Mouse (Mus musculus): ENCODE measurements around the gene Arl2bp. TPM values are rescaled to one million over a fixed set of nuclear protein-coding genes. Genes with fewer than 3 reads are reported as not detected.

Gene Arl2bp
- polyA plus RNA-seq (2015; fragmentation: Nextera tagmentation; extraction: Ambion mirVana): 112 and 113 TPM in 2 replicates

- peak; percentile 99 for ATAC-seq (ENCODE audit: insufficient read depth, low FRiP score)
- Histone ChIP-seq H3K4me2 (ENCODE audit: low read depth, low read length) (peak within 1 kb of the TSS; percentile 81), H3K4me3 (replicated peaks; ENCODE audit: low read length) (peak within 1 kb of the TSS; percentile 95), H3K4me1 (ENCODE audit: control insufficient read depth, insufficient read depth, low read length) (peaks cover 9% of the 10 kb centered on the region), H3K27me3 (ENCODE audit: control insufficient read depth, insufficient read depth, low read length) (no peaks in the 10 kb centered on the region), H3K27ac (ENCODE audit: low read length) (peak within 1 kb of the TSS; percentile 91), H3K9ac (ENCODE audit: low read length) (peak within 1 kb of the TSS; percentile 96), H3K36me3 (ENCODE audit: control insufficient read depth, insufficient read depth, low read length) (peaks cover 5% of the 10 kb centered on the region; the same call in 1 of the 2 replicates), H3K9me3 (replicated peaks; ENCODE audit: control insufficient read depth, low read length) (no peaks in the 10 kb centered on the region)
- under 1% methylated on average over 74 of the region's 74 CpGs for WGBS
These were observed at the start of gene Arl2bp for GRCm38 (mm10) chr8:94666456-94667308. Arl2bp (plus strand) TSS chr8:94666600.

GRCm38 (mm10) chr8:94624885-94625284 is 41.5 kb upstream of the Arl2bp start:
- Histone ChIP-seq H3K36me3 (ENCODE audit: control insufficient read depth, insufficient read depth, low read length) (peaks cover 2% of the 10 kb centered on the region; the same call in 1 of the 2 replicates), H3K4me3 (replicated peaks; ENCODE audit: low read length) (no peak overlapping the region), H3K27me3 (ENCODE audit: control insufficient read depth, insufficient read depth, low read length) (no peaks in the 10 kb centered on the region), H3K9me3 (replicated peaks; ENCODE audit: control insufficient read depth, low read length) (no peaks in the 10 kb centered on the region), H3K4me2 (ENCODE audit: low read depth, low read length) (no peak overlapping the region), H3K4me1 (ENCODE audit: control insufficient read depth, insufficient read depth, low read length) (no peaks in the 10 kb centered on the region), H3K27ac (ENCODE audit: low read length) (no peak overlapping the region), H3K9ac (ENCODE audit: low read length) (no peak overlapping the region)
- WGBS: 96% methylated on average over 1 of the region's 1 CpGs
- ATAC-seq (ENCODE audit: insufficient read depth, low FRiP score): no peak

GRCm38 (mm10) chr8:94633564-94634194 is 32.7 kb upstream of the Arl2bp start:
- no peak for ATAC-seq (ENCODE audit: insufficient read depth, low FRiP score)
- Histone ChIP-seq H3K4me2 (ENCODE audit: low read depth, low read length) (no peak overlapping the region), H3K4me1 (ENCODE audit: control insufficient read depth, insufficient read depth, low read length) (no peaks in the 10 kb centered on the region), H3K4me3 (replicated peaks; ENCODE audit: low read length) (no peak overlapping the region), H3K27me3 (ENCODE audit: control insufficient read depth, insufficient read depth, low read length) (no peaks in the 10 kb centered on the region), H3K27ac (ENCODE audit: low read length) (no peak overlapping the region), H3K9ac (ENCODE audit: low read length) (no peak overlapping the region), H3K36me3 (ENCODE audit: control insufficient read depth, insufficient read depth, low read length) (peaks cover 28% of the 10 kb centered on the region), H3K9me3 (replicated peaks; ENCODE audit: control insufficient read depth, low read length) (no peaks in the 10 kb centered on the region)
- 75% methylated on average over 2 of the region's 2 CpGs for WGBS

- Histone ChIP-seq H3K27me3 (ENCODE audit: control insufficient read depth, insufficient read depth, low read length) (no peaks in the 10 kb centered on the region), H3K36me3 (ENCODE audit: control insufficient read depth, insufficient read depth, low read length) (peaks cover 28% of the 10 kb centered on the region), H3K4me3 (replicated peaks; ENCODE audit: low read length) (no peak overlapping the region), H3K4me2 (ENCODE audit: low read depth, low read length) (no peak overlapping the region), H3K27ac (ENCODE audit: low read length) (no peak overlapping the region), H3K9me3 (replicated peaks; ENCODE audit: control insufficient read depth, low read length) (no peaks in the 10 kb centered on the region), H3K4me1 (ENCODE audit: control insufficient read depth, insufficient read depth, low read length) (no peaks in the 10 kb centered on the region), H3K9ac (ENCODE audit: low read length) (no peak overlapping the region)
- no peak for ATAC-seq (ENCODE audit: insufficient read depth, low FRiP score)
These were observed 32.2 kb upstream of the Arl2bp start for GRCm38 (mm10) chr8:94634211-94634610.

GRCm38 (mm10) chr8:94641183-94641582 is 25.2 kb upstream of the Arl2bp start:
- 95% methylated on average over 2 of the region's 2 CpGs for WGBS
- no peak for ATAC-seq (ENCODE audit: insufficient read depth, low FRiP score)
- Histone ChIP-seq H3K27me3 (ENCODE audit: control insufficient read depth, insufficient read depth, low read length) (no peaks in the 10 kb centered on the region), H3K4me2 (ENCODE audit: low read depth, low read length) (no peak overlapping the region), H3K9me3 (replicated peaks; ENCODE audit: control insufficient read depth, low read length) (no peaks in the 10 kb centered on the region), H3K4me1 (ENCODE audit: control insufficient read depth, insufficient read depth, low read length) (no peaks in the 10 kb centered on the region), H3K27ac (ENCODE audit: low read length) (no peak overlapping the region), H3K9ac (ENCODE audit: low read length) (no peak overlapping the region), H3K4me3 (replicated peaks; ENCODE audit: low read length) (no peak overlapping the region), H3K36me3 (ENCODE audit: control insufficient read depth, insufficient read depth, low read length) (peaks cover 24% of the 10 kb centered on the region)

- no peak for ATAC-seq (ENCODE audit: insufficient read depth, low FRiP score)
- H3K27ac ChIP-seq (ENCODE audit: low read length): no peak overlapping the region
- WGBS: 89% methylated on average over 3 of the region's 3 CpGs
- no peaks in the 10 kb centered on the region for H3K27me3 ChIP-seq (ENCODE audit: control insufficient read depth, insufficient read depth, low read length)
- no peaks in the 10 kb centered on the region for H3K9me3 ChIP-seq (replicated peaks; ENCODE audit: control insufficient read depth, low read length)
- H3K4me2 ChIP-seq (ENCODE audit: low read depth, low read length): no peak overlapping the region
- no peaks in the 10 kb centered on the region for H3K4me1 ChIP-seq (ENCODE audit: control insufficient read depth, insufficient read depth, low read length)
- H3K36me3 ChIP-seq (ENCODE audit: control insufficient read depth, insufficient read depth, low read length): peaks cover 29% of the 10 kb centered on the region
- no peak overlapping the region for H3K9ac ChIP-seq (ENCODE audit: low read length)
- H3K4me3 ChIP-seq (replicated peaks; ENCODE audit: low read length): no peak overlapping the region
These were observed 24.5 kb upstream of the Arl2bp start for GRCm38 (mm10) chr8:94641938-94642337.

GRCm38 (mm10) chr8:94645202-94645601 is 21.2 kb upstream of the Arl2bp start:
- no peak overlapping the region for H3K4me3 ChIP-seq (replicated peaks; ENCODE audit: low read length)
- H3K4me1 ChIP-seq (ENCODE audit: control insufficient read depth, insufficient read depth, low read length): no peaks in the 10 kb centered on the region
- H3K27ac ChIP-seq (ENCODE audit: low read length): no peak overlapping the region
- H3K4me2 ChIP-seq (ENCODE audit: low read depth, low read length): no peak overlapping the region
- no peaks in the 10 kb centered on the region for H3K9me3 ChIP-seq (replicated peaks; ENCODE audit: control insufficient read depth, low read length)
- ATAC-seq (ENCODE audit: insufficient read depth, low FRiP score): no peak
- 47% methylated on average over 1 of the region's 1 CpGs for WGBS
- no peak overlapping the region for H3K9ac ChIP-seq (ENCODE audit: low read length)
- H3K36me3 ChIP-seq (ENCODE audit: control insufficient read depth, insufficient read depth, low read length): peaks cover 18% of the 10 kb centered on the region; the same call in 1 of the 2 replicates
- no peaks in the 10 kb centered on the region for H3K27me3 ChIP-seq (ENCODE audit: control insufficient read depth, insufficient read depth, low read length)

GRCm38 (mm10) chr8:94646165-94646564 is 20.2 kb upstream of the Arl2bp start:
- no peak for ATAC-seq (ENCODE audit: insufficient read depth, low FRiP score)
- no peaks in the 10 kb centered on the region for H3K27me3 ChIP-seq (ENCODE audit: control insufficient read depth, insufficient read depth, low read length)
- H3K4me3 ChIP-seq (replicated peaks; ENCODE audit: low read length): no peak overlapping the region
- no peak overlapping the region for H3K4me2 ChIP-seq (ENCODE audit: low read depth, low read length)
- H3K36me3 ChIP-seq (ENCODE audit: control insufficient read depth, insufficient read depth, low read length): peaks cover 15% of the 10 kb centered on the region; the same call in 1 of the 2 replicates
- H3K27ac ChIP-seq (ENCODE audit: low read length): no peak overlapping the region
- H3K9ac ChIP-seq (ENCODE audit: low read length): no peak overlapping the region
- H3K9me3 ChIP-seq (replicated peaks; ENCODE audit: control insufficient read depth, low read length): no peaks in the 10 kb centered on the region
- 94% methylated on average over 3 of the region's 3 CpGs for WGBS
- no peaks in the 10 kb centered on the region for H3K4me1 ChIP-seq (ENCODE audit: control insufficient read depth, insufficient read depth, low read length)

- no peak overlapping the region for H3K27ac ChIP-seq (ENCODE audit: low read length)
- no peaks in the 10 kb centered on the region for H3K4me1 ChIP-seq (ENCODE audit: control insufficient read depth, insufficient read depth, low read length)
- peaks cover 12% of the 10 kb centered on the region; the same call in 1 of the 2 replicates for H3K36me3 ChIP-seq (ENCODE audit: control insufficient read depth, insufficient read depth, low read length)
- H3K4me3 ChIP-seq (replicated peaks; ENCODE audit: low read length): no peak overlapping the region
- H3K27me3 ChIP-seq (ENCODE audit: control insufficient read depth, insufficient read depth, low read length): no peaks in the 10 kb centered on the region
- no peak overlapping the region for H3K9ac ChIP-seq (ENCODE audit: low read length)
- H3K4me2 ChIP-seq (ENCODE audit: low read depth, low read length): no peak overlapping the region
- WGBS: 80% methylated on average over 3 of the region's 3 CpGs
- no peaks in the 10 kb centered on the region for H3K9me3 ChIP-seq (replicated peaks; ENCODE audit: control insufficient read depth, low read length)
- ATAC-seq (ENCODE audit: insufficient read depth, low FRiP score): no peak
These were observed 16.9 kb upstream of the Arl2bp start for GRCm38 (mm10) chr8:94649496-94649895.

Measured in stomach, embryonic 16.5 days (tissue).